Mouse (Mus musculus) olfactory bulb, adult 2 months (tissue): ENCODE data around the gene Kdm3a.

Experiments used
- CTCF ChIP-seq: fragments of 200-500 bp; IDR thresholded peaks from 2 replicates; pipeline ENCODE4 v1.5.1; 2012; ENCODE audit warnings: low read depth, mild to moderate bottlenecking, low read length, moderate library complexity; ENCODE audit not compliant: insufficient read depth
- POLR2A ChIP-seq: fragments of 200-500 bp; IDR thresholded peaks from 2 replicates; pipeline ENCODE4 v1.6.1; 2012; ENCODE audit warnings: mild to moderate bottlenecking, low read depth, low read length, moderate library complexity; ENCODE audit not compliant: insufficient read depth

DNA sequence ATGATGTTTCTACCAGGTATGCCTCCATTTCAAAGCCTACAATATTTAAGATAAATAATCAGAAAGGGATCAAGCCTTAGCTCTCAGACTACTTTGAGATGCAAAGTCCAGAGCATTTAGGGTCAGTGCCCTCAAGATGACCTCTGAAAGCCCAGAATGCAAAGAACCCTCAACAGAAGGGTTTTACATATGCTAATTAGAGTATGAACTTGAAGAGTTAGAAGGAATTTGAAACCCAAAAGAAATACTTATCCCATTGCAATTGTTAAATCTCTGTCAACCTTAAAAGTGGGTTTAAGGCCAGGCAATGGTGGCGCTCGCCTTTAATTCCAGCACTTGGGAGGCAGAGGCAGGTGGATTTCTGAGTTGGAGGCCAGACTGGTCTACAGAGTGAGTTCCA, 6.8 kb downstream of the Kdm3a start:
- TF ChIP-seq CTCF, result no peak
- TF ChIP-seq POLR2A, result no peak
